Mouse (Mus musculus) MEL (cell line): Measurements from ENCODE around the gene Dyrk1a. TPM values are rescaled to one million over a fixed set of nuclear protein-coding genes. Genes with fewer than 3 reads are reported as not detected.

Experiments
- DNase-seq: peaks from one replicate; pipeline ENCODE4 v3.0.0; 2011; ENCODE audit warnings: low read depth, low spot score
- H3K27ac ChIP-seq: 2 replicates; pipeline ENCODE4 v1.5.1; 2012; ENCODE audit warnings: low read depth, mild to moderate bottlenecking, control low read depth, low read length, moderate library complexity; ENCODE audit not compliant: control insufficient read depth
- H3K27me3 ChIP-seq, 2 experiments: fragments of 150-350 bp in 1 of 2; sonication (generic) in 1 of 2; 2 replicates each; pipeline ENCODE4 v1.6.1; 2012; ENCODE audit warnings: low read length in 2 of 2, mild to moderate bottlenecking in 2 of 2, improper control_type of control experiment in 1 of 2, moderate library complexity in 1 of 2; ENCODE audit not compliant: insufficient read depth in 2 of 2, control insufficient read depth in 1 of 2
- H3K36me3 ChIP-seq, 2 experiments: 2 replicates each; pipeline ENCODE4 v1.6.1; 2012 to 2014; ENCODE audit warnings: low read length in 2 of 2, improper control_type of control experiment in 1 of 2, inconsistent platforms in 1 of 2, mild to moderate bottlenecking in 1 of 2; ENCODE audit not compliant: insufficient read depth in 2 of 2, control insufficient read depth in 1 of 2
- H3K4me1 ChIP-seq, 2 experiments: fragments of 150-350 bp in 1 of 2; sonication (generic) in 1 of 2; 2 replicates each; pipeline ENCODE4 v1.6.1; 2012; ENCODE audit warnings: low read length in 2 of 2, improper control_type of control experiment in 1 of 2, mild to moderate bottlenecking in 1 of 2; ENCODE audit not compliant: insufficient read depth in 2 of 2, control insufficient read depth in 1 of 2
- H3K4me3 ChIP-seq, 2 experiments: fragments of 150-350 bp in 1 of 2; sonication (generic) in 1 of 2; 2 replicates each; pipeline ENCODE4 v1.5.1; 2012; ENCODE audit warnings: low read depth in 2 of 2, low read length in 2 of 2, mild to moderate bottlenecking in 2 of 2, moderate library complexity in 2 of 2, control low read depth in 1 of 2, improper control_type of control experiment in 1 of 2; ENCODE audit not compliant: control insufficient read depth in 1 of 2, insufficient read depth in 1 of 2
- H3K79me2 ChIP-seq: 2 replicates; pipeline ENCODE4 v1.6.1; 2012; ENCODE audit warnings: mild to moderate bottlenecking, low read length, moderate library complexity; ENCODE audit not compliant: control insufficient read depth, poor library complexity, insufficient read depth
- H3K9ac ChIP-seq: 2 replicates; pipeline ENCODE4 v1.6.1; 2012; ENCODE audit warnings: low read depth, mild to moderate bottlenecking, control low read depth, low read length, moderate library complexity; ENCODE audit not compliant: control insufficient read depth, poor library complexity, severe bottlenecking
- H3K9me3 ChIP-seq: fragments of 150-350 bp; sonication (generic); replicated peaks from 2 replicates; pipeline ENCODE4 v1.6.1; 2012; ENCODE audit warnings: mild to moderate bottlenecking, low read length, improper control_type of control experiment, moderate library complexity; ENCODE audit not compliant: insufficient read depth
- CHD1 ChIP-seq: IDR thresholded peaks from 2 replicates; pipeline ENCODE4 v1.6.1; 2012; ENCODE audit warnings: low read depth, mild to moderate bottlenecking, inconsistent platforms, low read length, improper control_type of control experiment
- CHD2 ChIP-seq: IDR thresholded peaks from 2 replicates; pipeline ENCODE4 v1.6.1; 2011; ENCODE audit warnings: low read length, improper control_type of control experiment
- ELF1 ChIP-seq: IDR thresholded peaks from 2 replicates; pipeline ENCODE4 v1.6.1; 2014; ENCODE audit warnings: low read depth, mild to moderate bottlenecking, inconsistent platforms, low read length, improper control_type of control experiment, moderate library complexity
- EP300 ChIP-seq, 2 experiments: IDR thresholded peaks; 2 replicates each; pipeline ENCODE4 v1.6.1; 2011; ENCODE audit warnings: improper control_type of control experiment in 2 of 2, low read length in 2 of 2, low read depth in 1 of 2, mild to moderate bottlenecking in 1 of 2
- GABPA ChIP-seq: IDR thresholded peaks from 2 replicates; pipeline ENCODE4 v1.6.1; 2012; ENCODE audit warnings: low read depth, mild to moderate bottlenecking, inconsistent platforms, low read length, improper control_type of control experiment, moderate library complexity
- GATA1 ChIP-seq: IDR thresholded peaks from 2 replicates; pipeline ENCODE4 v1.6.1; 2011; ENCODE audit warnings: low read depth, low read length, improper control_type of control experiment
- HCFC1 ChIP-seq: IDR thresholded peaks from 2 replicates; pipeline ENCODE4 v1.6.1; 2012; ENCODE audit warnings: low read depth, mild to moderate bottlenecking, inconsistent platforms, low read length, improper control_type of control experiment, moderate library complexity
- JUND ChIP-seq: IDR thresholded peaks from 2 replicates; pipeline ENCODE4 v1.6.1; 2011; ENCODE audit warnings: low read depth, mild to moderate bottlenecking, improper control_type of control experiment, low read length
- KAT2A ChIP-seq: conservative IDR thresholded peaks from 2 replicates; pipeline ENCODE4 v1.6.1; 2012; ENCODE audit warnings: low read depth, low read length, improper control_type of control experiment, inconsistent platforms
- MAFK ChIP-seq: IDR thresholded peaks from 2 replicates; pipeline ENCODE4 v1.6.1; 2011; ENCODE audit warnings: low read depth, mild to moderate bottlenecking, low read length, improper control_type of control experiment, borderline replicate concordance
- MAX ChIP-seq: IDR thresholded peaks from 2 replicates; pipeline ENCODE4 v1.6.1; 2011; ENCODE audit warnings: low read length, improper control_type of control experiment
- MEF2A ChIP-seq: IDR thresholded peaks from 2 replicates; pipeline ENCODE4 v1.6.1; 2014; ENCODE audit warnings: low read depth, mild to moderate bottlenecking, inconsistent platforms, low read length, improper control_type of control experiment; ENCODE audit not compliant: poor library complexity, insufficient replicate concordance, severe bottlenecking; ENCODE audit errors: extremely low read depth
- MXI1 ChIP-seq: IDR thresholded peaks from 2 replicates; pipeline ENCODE4 v1.6.1; 2011; ENCODE audit warnings: mild to moderate bottlenecking, low read depth, low read length, improper control_type of control experiment
- MYB ChIP-seq: IDR thresholded peaks from 2 replicates; pipeline ENCODE4 v1.6.1; 2011; ENCODE audit warnings: mild to moderate bottlenecking, low read depth, low read length, improper control_type of control experiment
- MYC ChIP-seq: IDR thresholded peaks from 2 replicates; pipeline ENCODE4 v1.6.1; 2011; ENCODE audit warnings: low read depth, mild to moderate bottlenecking, low read length, improper control_type of control experiment, moderate library complexity
- NRF1 ChIP-seq: IDR thresholded peaks from 2 replicates; pipeline ENCODE4 v1.6.1; 2014; ENCODE audit warnings: low read depth, mild to moderate bottlenecking, inconsistent platforms, low read length, improper control_type of control experiment, moderate library complexity; ENCODE audit not compliant: poor library complexity, insufficient read depth, severe bottlenecking
- POLR2A ChIP-seq, 2 experiments: IDR thresholded peaks; 2 replicates each; pipeline ENCODE4 v1.6.1; 2011 to 2012; ENCODE audit warnings: low read length in 2 of 2, mild to moderate bottlenecking in 2 of 2, control low read depth in 1 of 2, improper control_type of control experiment in 1 of 2, low read depth in 1 of 2, moderate library complexity in 1 of 2; ENCODE audit not compliant: control insufficient read depth in 1 of 2, insufficient read depth in 1 of 2, poor library complexity in 1 of 2
- POLR2AphosphoS2 ChIP-seq: IDR thresholded peaks from 2 replicates; pipeline ENCODE4 v1.6.1; 2011; ENCODE audit warnings: low read length, improper control_type of control experiment
- POLR2AphosphoS5 ChIP-seq: IDR thresholded peaks from 2 replicates; pipeline ENCODE4 v1.6.1; 2012; ENCODE audit warnings: low read depth, borderline replicate concordance, mild to moderate bottlenecking, inconsistent platforms, low read length, moderate library complexity, mixed read lengths
- TAL1 ChIP-seq: IDR thresholded peaks from 2 replicates; pipeline ENCODE4 v1.6.1; 2012; ENCODE audit warnings: mild to moderate bottlenecking, inconsistent platforms, low read length, moderate library complexity, mixed read lengths
- TCF12 ChIP-seq: IDR thresholded peaks from 2 replicates; pipeline ENCODE4 v1.6.1; 2014; ENCODE audit warnings: low read depth, mild to moderate bottlenecking, inconsistent platforms, low read length, improper control_type of control experiment, moderate library complexity
- USF2 ChIP-seq, 2 experiments: IDR thresholded peaks; 2 replicates each; pipeline ENCODE4 v1.6.1; 2011 to 2012; ENCODE audit warnings: improper control_type of control experiment in 2 of 2, low read length in 2 of 2, borderline replicate concordance in 1 of 2, inconsistent platforms in 1 of 2, low read depth in 1 of 2, mild to moderate bottlenecking in 1 of 2; ENCODE audit not compliant: insufficient read depth in 1 of 2
- ZKSCAN1 ChIP-seq: IDR thresholded peaks from 2 replicates; pipeline ENCODE4 v1.6.1; 2012; ENCODE audit warnings: low read depth, mild to moderate bottlenecking, inconsistent platforms, low read length, improper control_type of control experiment, moderate library complexity
- ZMIZ1 ChIP-seq: IDR thresholded peaks from 2 replicates; pipeline ENCODE4 v1.6.1; 2012; ENCODE audit warnings: low read depth, mild to moderate bottlenecking, inconsistent platforms, low read length, improper control_type of control experiment, moderate library complexity
- ZNF384 ChIP-seq: IDR thresholded peaks from 2 replicates; pipeline ENCODE4 v1.6.1; 2012; ENCODE audit warnings: low read depth, mild to moderate bottlenecking, inconsistent platforms, low read length, improper control_type of control experiment
- polyA plus RNA-seq, 2 experiments: library from polyadenylated mRNA; stranded (reverse) in 1 of 2; unstranded in 1 of 2; fragments of >175 nt in 1 of 2; fragments of >200 nt in 1 of 2; gene quantifications; 2 replicates each; pipeline versions ENCODE4 v1.2.1 to v1.2.4; 2012; ENCODE audit warnings: low replicate concordance in 2 of 2, low read depth in 1 of 2; ENCODE audit not compliant: insufficient read length in 2 of 2, insufficient read depth in 1 of 2, missing spikeins in 1 of 2
- total RNA-seq: library from RNA; depleted of rRNA; stranded (reverse); fragments of 300-350 nt; gene quantifications from 2 replicates; pipeline ENCODE4 v1.2.3, GENCODE M21; 2012

The Dyrk1a gene
- total and polyA plus RNA-seq, 3 experiments = 22.6 to 126 (median 34.7) TPM

GRCm38 (mm10) chr16:94680924-94681323 is 111.1 kb downstream of the Dyrk1a start (continued):
- TF ChIP-seq CHD2 (no peak), ZKSCAN1 (no peak)
- TF ChIP-seq, all 39 proteins: peak for 0

- no peak overlapping the region for H3K4me3 ChIP-seq
- no peaks in the 10 kb centered on the region for H3K9me3 ChIP-seq
- no peaks in the 10 kb centered on the region for H3K79me2 ChIP-seq
- peaks cover 0 to 14% of the 10 kb centered on the region in 2 experiments; a peak in 2 of 4 replicates for H3K36me3 ChIP-seq
- H3K4me1 ChIP-seq = no peaks in the 10 kb centered on the region
- TF ChIP-seq ELF1 (no peak), KAT2A (no peak), USF2 (IDR thresholded peaks at IDR 0.05; ENCODE audit: borderline replicate concordance in 1 of 2, insufficient read depth in 1 of 2, low read depth in 1 of 2, low read length in 2 of 2) (no peak), POLR2AphosphoS2 (no peak), CHD1 (no peak), TCF12 (no peak), NRF1 (no peak), ZNF384 (no peak), MYC (no peak), MYB (no peak), GABPA (no peak), MXI1 (no peak), EP300 (IDR thresholded peaks at IDR 0.05; ENCODE audit: low read depth in 1 of 2, low read length in 2 of 2) (no peak), MAFK (no peak), TAL1 (no peak), GATA1 (no peak), MEF2A (no peak)
- no peaks in the 10 kb centered on the region for H3K27me3 ChIP-seq
- DNase-seq = no peak
- H3K27ac ChIP-seq = no peak overlapping the region
- no peak overlapping the region for H3K9ac ChIP-seq
These were observed 112.0 kb downstream of the Dyrk1a start for GRCm38 (mm10) chr16:94681760-94682159.

GRCm38 (mm10) chr16:94683960-94684359 is 114.2 kb downstream of the Dyrk1a start:
- H3K9me3 ChIP-seq = no peaks in the 10 kb centered on the region
- H3K4me1 ChIP-seq = no peaks in the 10 kb centered on the region
- H3K27me3 ChIP-seq = no peaks in the 10 kb centered on the region
- no peak overlapping the region for H3K9ac ChIP-seq
- TF ChIP-seq POLR2A (IDR thresholded peaks at IDR 0.05; ENCODE audit: control insufficient read depth in 1 of 2, insufficient read depth in 1 of 2, low read depth in 1 of 2, low read length in 2 of 2, poor library complexity in 1 of 2) (no peak), ZKSCAN1 (no peak), ZNF384 (no peak), GABPA (no peak), JUND (no peak), MAX (no peak), HCFC1 (no peak), ZMIZ1 (no peak), USF2 (IDR thresholded peaks at IDR 0.05; ENCODE audit: borderline replicate concordance in 1 of 2, insufficient read depth in 1 of 2, low read depth in 1 of 2, low read length in 2 of 2) (no peak), CHD1 (no peak), POLR2AphosphoS5 (no peak)
- DNase-seq = no peak
- H3K27ac ChIP-seq = no peak overlapping the region
- H3K4me3 ChIP-seq = no peak overlapping the region
- H3K79me2 ChIP-seq = no peaks in the 10 kb centered on the region
- H3K36me3 ChIP-seq = peaks cover 0 to 22% of the 10 kb centered on the region in 2 experiments; a peak in 2 of 4 replicates
